Mouse (Mus musculus) 416B (cell line): ENCODE measurements at regions not wholly inside any gene's neighbourhood (a gene's known extent, or its start where the extent isn't known, plus 50 kb on each side); places are given as distances from the start of the nearest gene placed in this dataset.

Experiments
- DNase-seq: peaks from one replicate; pipeline ENCODE4 v3.0.0; 2011; ENCODE audit warnings: low read depth

- DNase-seq: peak; percentile 33
These were observed 72.8 kb upstream of the Ugt8a start for GRCm38 (mm10) chr3:126011269-126011668.

GRCm38 (mm10) chr3:126016166-126016565, 77.7 kb upstream of the Ugt8a start:
- no peak for DNase-seq

GRCm38 (mm10) chr3:126044327-126044726, 105.9 kb upstream of the Ugt8a start:
- DNase-seq: no peak

- no peak for DNase-seq
These were observed 106.4 kb upstream of the Ugt8a start for GRCm38 (mm10) chr3:126044861-126045260.

- DNase-seq: peak; percentile 4
These were observed 107.8 kb upstream of the Ugt8a start for GRCm38 (mm10) chr3:126045992-126046786.

GRCm38 (mm10) chr3:126058585-126058984, 120.2 kb upstream of the Ugt8a start:
- no peak for DNase-seq

GRCm38 (mm10) chr3:126105086-126105485, 166.7 kb upstream of the Ugt8a start:
- DNase-seq: no peak

GRCm38 (mm10) chr3:126109371-126109770, 171.0 kb upstream of the Ugt8a start:
- no peak for DNase-seq

- no peak for DNase-seq
These were observed 179.4 kb upstream of the Ugt8a start for GRCm38 (mm10) chr3:126117849-126118248.

- DNase-seq: no peak
These were observed 184.2 kb upstream of the Ugt8a start for GRCm38 (mm10) chr3:126122323-126123259.

GRCm38 (mm10) chr3:126166542-126166941, 196.9 kb upstream of the Arsj start:
- DNase-seq: no peak

- DNase-seq: no peak
These were observed 154.5 kb upstream of the Arsj start for GRCm38 (mm10) chr3:126209024-126209423.

GRCm38 (mm10) chr3:126210226-126210625, 153.3 kb upstream of the Arsj start:
- DNase-seq: no peak

- no peak for DNase-seq
These were observed 135.9 kb upstream of the Arsj start for GRCm38 (mm10) chr3:126227575-126227974.

- no peak for DNase-seq
These were observed 117.7 kb upstream of the Arsj start for GRCm38 (mm10) chr3:126245834-126246233.

- peak; percentile 19 for DNase-seq
These were observed 102.2 kb upstream of the Arsj start for GRCm38 (mm10) chr3:126261270-126261669.

GRCm38 (mm10) chr3:126272027-126272426, 91.5 kb upstream of the Arsj start:
- peak; percentile 34 for DNase-seq

GRCm38 (mm10) chr3:126273566-126273965, 89.9 kb upstream of the Arsj start:
- DNase-seq: no peak

- DNase-seq: no peak
These were observed 87.3 kb upstream of the Arsj start for GRCm38 (mm10) chr3:126276008-126276700.

- DNase-seq: no peak
These were observed 79.0 kb upstream of the Arsj start for GRCm38 (mm10) chr3:126284294-126285090.

- DNase-seq: peak; percentile 74
These were observed 71.2 kb upstream of the Arsj start for GRCm38 (mm10) chr3:126292259-126292658.
